Mouse (Mus musculus): ENCODE data around the gene A530064D06Rik. TPM values are rescaled to one million over a fixed set of nuclear protein-coding genes. Genes with fewer than 3 reads are reported as not detected.

The A530064D06Rik gene
- total RNA-seq, 4 experiments from 2014 or later: not detected

Other genes with a start within 250 kb of the A530064D06Rik start
- gene Foxp4, start 242.6 kb downstream of the A530064D06Rik start, total RNA-seq (2022): 10 to 100 TPM; 39.9 to 63.6 (median 49.6) TPM
- gene 1700122O11Rik, start 129.0 kb downstream of the A530064D06Rik start, total RNA-seq (2022): not detected
- gene 1700067P10Rik, start 78.0 kb downstream of the A530064D06Rik start, total RNA-seq (2022): not detected
- under 1 TPM in 1 of 4 experiments, not detected in 3; 0.26 TPM for gene 9830107B12Rik, start 21.0 kb downstream of the A530064D06Rik start, total RNA-seq (2022)
- gene Trem1, start 65.5 kb upstream of the A530064D06Rik start, total RNA-seq (2022): under 1 TPM in 1 of 4 experiments, not detected in 3; 0.21 TPM
- under 1 TPM in 2 of 4 experiments, not detected in 2; 0.51 to 0.57 TPM for gene Trem3, start 80.5 kb upstream of the A530064D06Rik start, total RNA-seq (2022)
- not detected for gene Treml4, start 97.0 kb upstream of the A530064D06Rik start, total RNA-seq (2022)
- gene Treml2, start 132.2 kb upstream of the A530064D06Rik start, total RNA-seq (2022): 1 to 10 TPM in 2 of 4 experiments, under 1 TPM in 2; 0.28 to 1.9 (median 0.87) TPM
- under 1 TPM in 3 of 4 experiments, not detected in 1; 0.15 to 1.00 (median 0.16) TPM for gene B430306N03Rik, start 148.9 kb upstream of the A530064D06Rik start, total RNA-seq (2022)
- gene Trem2, start 179.1 kb upstream of the A530064D06Rik start, total RNA-seq (2022): 100 to 1,000 TPM in 1 of 4 experiments, 10 to 100 TPM in 3; 12.6 to 115 (median 56.3) TPM
- under 1 TPM in 3 of 4 experiments, not detected in 1; 0.46 to 0.72 (median 0.61) TPM for gene Treml1, start 192.6 kb upstream of the A530064D06Rik start, total RNA-seq (2022)
- gene Nfya, start 242.6 kb upstream of the A530064D06Rik start, total RNA-seq (2022): 10 to 100 TPM; 20.6 to 29.3 (median 24.4) TPM
- 10 to 100 TPM; 15.1 to 16.4 (median 15.8) TPM for gene Oard1, start 242.7 kb upstream of the A530064D06Rik start, total RNA-seq (2022)

All from left cerebral cortex, adult 8-10 months (tissue).